Comparison of ENCODE assay signal across 8 mouse cellular contexts in the genomic region with DNA sequence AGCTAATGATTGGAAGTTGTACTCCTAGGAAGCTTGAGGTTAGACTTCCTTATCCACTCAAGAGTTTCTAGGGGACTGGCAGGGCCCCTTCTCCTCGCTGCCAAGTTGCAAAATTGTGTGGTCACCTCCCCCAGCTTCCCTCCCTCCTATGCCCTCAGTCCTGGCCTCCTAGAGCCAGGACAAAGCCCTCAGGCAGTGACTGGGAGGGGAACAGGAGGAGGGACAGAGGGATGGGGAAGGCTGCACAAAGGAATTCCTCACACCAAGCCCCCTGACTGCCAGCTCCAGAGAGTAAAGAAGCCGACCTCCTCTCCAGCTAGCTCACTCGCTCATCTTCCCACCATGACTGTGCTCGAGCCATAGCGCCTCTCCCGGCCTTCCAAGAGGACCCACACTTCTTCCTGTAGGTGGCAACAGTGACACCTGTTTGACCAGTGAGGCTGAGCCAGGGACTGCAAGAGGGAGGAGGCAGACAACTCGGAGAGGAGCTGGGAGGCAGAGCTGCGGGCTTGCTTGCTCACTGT. TPM values are rescaled to one million over a fixed set of nuclear protein-coding genes. Genes with fewer than 3 reads are reported as not detected.
DNase-seq lines count a peak whose midpoint lies in the region; ATAC-seq lines count a peak whose summit lies in the region.

TSS of gene Gdpd2 (plus strand) at position 209 of the 524 bp plus-strand sequence.

- no peaks in the 10 kb centered on the region for H3K9me3 ChIP-seq in heart, embryonic 15.5 days (replicated peaks)
- H3K9me3 ChIP-seq in lung, embryonic 15.5 days, result no peaks in the 10 kb centered on the region

- 0 out of 2 replicates have a peak, but pooled peaks have one; percentile 47 for ATAC-seq in heart, embryonic 15.5 days (replicated peaks; ENCODE audit: insufficient number of reproducible peaks, insufficient read depth, low FRiP score, low read depth)
- peak; percentile 70; the same call in 1 of the 2 replicates for ATAC-seq in lung, embryonic 15.5 days (ENCODE audit: borderline replicate concordance, extremely low read depth, low FRiP score, low TSS enrichment)

- WGBS in heart, embryonic 15.5 days, result 23% methylated on average over 8 of the region's 8 CpGs
- WGBS in lung, embryonic 15.5 days, result 12% methylated on average over 8 of the region's 8 CpGs

- H3K36me3 ChIP-seq in heart, embryonic 15.5 days, result no peaks in the 10 kb centered on the region; the same call in 1 of the 2 replicates
- H3K36me3 ChIP-seq in lung, embryonic 15.5 days, result peaks cover 13% of the 10 kb centered on the region; the same call in 1 of the 2 replicates

- H3K4me2 ChIP-seq in heart, embryonic 15.5 days, result peak within 1 kb of the TSS; percentile 53
- H3K4me2 ChIP-seq in lung, embryonic 15.5 days, result peak within 1 kb of the TSS; percentile 24; the same call in 1 of the 2 replicates

- peaks cover 14% of the 10 kb centered on the region for H3K4me1 ChIP-seq in heart, embryonic 15.5 days (replicated peaks)
- H3K4me1 ChIP-seq in lung, embryonic 15.5 days, result 0 out of 2 replicates have a peak, but pooled peaks cover 4% of the 10 kb centered on the region

- peak; percentile 32 for DNase-seq in urinary bladder, postnatal 14 days (ENCODE audit: low spot score)
- DNase-seq in urinary bladder, adult 2 months (ENCODE audit: low spot score), result no peak
- DNase-seq in embryo, embryonic 9.5 days (ENCODE audit: extremely low spot score), result peak; percentile 49
- peak; percentile 46 for DNase-seq in kidney, postnatal 14 days
- DNase-seq in ovary, postnatal 36 days (ENCODE audit: low spot score), result peak; percentile 43
- DNase-seq in adrenal gland, postnatal 4 days (ENCODE audit: low spot score in 2 of 2), result no peak

- H3K9ac ChIP-seq in heart, embryonic 15.5 days, result no peak within 1 kb of the TSS; the same call in 1 of the 2 replicates
- no peak within 1 kb of the TSS for H3K9ac ChIP-seq in lung, embryonic 15.5 days

- no peak within 1 kb of the TSS for H3K27ac ChIP-seq in heart, embryonic 15.5 days
- H3K27ac ChIP-seq in lung, embryonic 15.5 days, result no peak within 1 kb of the TSS

- peaks cover 9% of the 10 kb centered on the region; the same call in 1 of the 2 replicates for H3K27me3 ChIP-seq in heart, embryonic 15.5 days
- peaks cover 4% of the 10 kb centered on the region; the same call in 1 of the 2 replicates for H3K27me3 ChIP-seq in lung, embryonic 15.5 days

- peak within 1 kb of the TSS; percentile 19; the same call in 1 of the 2 replicates for H3K4me3 ChIP-seq in heart, embryonic 15.5 days
- H3K4me3 ChIP-seq in lung, embryonic 15.5 days, result no peak within 1 kb of the TSS

RNA-seq across cellular contexts. Expression of gene Gdpd2, which starts in this region (rescaled TPM):
- 0.28 and 0.45 TPM in 2 replicates for polyA plus RNA-seq in urinary bladder, adult 2 months (2012; rRNA removed)
- polyA plus RNA-seq in heart, embryonic 15.5 days (2015; fragmentation: Nextera tagmentation; extraction: Ambion mirVana), result 1.0 and 1.4 TPM in 2 replicates
- 0.29 and 0.44 TPM in 2 replicates for polyA plus RNA-seq in lung, embryonic 15.5 days (2015; fragmentation: Nextera tagmentation; extraction: Ambion mirVana)
- total RNA-seq in adrenal gland, postnatal 4 days (2021), result 1 to 10 TPM; 2.8 to 3.1 TPM

Comparison
In these comparisons a context has a peak if more than half of its experiments do, and no peak if none do; other contexts are left out.
1. DNase-seq: peak in urinary bladder, postnatal 14 days (single experiment), embryo, embryonic 9.5 days (single experiment), kidney, postnatal 14 days (single experiment) and ovary, postnatal 36 days (single experiment); none in urinary bladder, adult 2 months (single experiment) and adrenal gland, postnatal 4 days (0 of 2).
2. Peak in ATAC-seq and H3K4me2 ChIP-seq in lung, embryonic 15.5 days; RNA of the gene not detected or under 1 TPM.